Mouse (Mus musculus) liver, embryonic 15.5 days (tissue): ENCODE measurements around the gene Ndufa8. TPM values are rescaled to one million over a fixed set of nuclear protein-coding genes. Genes with fewer than 3 reads are reported as not detected.

Source experiments
- ATAC-seq: fragments of 200-750 bp; cut with Nextera tagmentation; 2 replicates; pipeline ENCODE4 v1.8.0; 2017; ENCODE audit warnings: moderate number of reproducible peaks, mild to moderate bottlenecking, moderate library complexity; ENCODE audit not compliant: insufficient read depth
- H3K27ac ChIP-seq: fragments of 300-500 bp; sonication (generic); replicated peaks from 2 replicates; pipeline ENCODE4 v1.5.1; 2015; ENCODE audit warnings: mild to moderate bottlenecking, inconsistent platforms
- H3K27me3 ChIP-seq: fragments of 300-500 bp; sonication (generic); 2 replicates; pipeline ENCODE4 v1.6.1; 2015; ENCODE audit warnings: mild to moderate bottlenecking, inconsistent platforms
- H3K36me3 ChIP-seq: fragments of 300-500 bp; sonication (generic); replicated peaks from 2 replicates; pipeline ENCODE4 v1.6.1; 2015; ENCODE audit warnings: moderate library complexity, mild to moderate bottlenecking, inconsistent platforms
- H3K4me1 ChIP-seq: fragments of 300-500 bp; sonication (generic); replicated peaks from 2 replicates; pipeline ENCODE4 v1.6.1; 2015; ENCODE audit warnings: inconsistent platforms
- H3K4me2 ChIP-seq: fragments of 300-500 bp; sonication (generic); 2 replicates; pipeline ENCODE4 v1.6.1; 2015; ENCODE audit warnings: moderate library complexity, mild to moderate bottlenecking, inconsistent platforms
- H3K4me3 ChIP-seq: fragments of 300-500 bp; sonication (generic); replicated peaks from 2 replicates; pipeline ENCODE4 v1.5.1; 2015; ENCODE audit warnings: mild to moderate bottlenecking, inconsistent platforms
- H3K9ac ChIP-seq: fragments of 300-500 bp; sonication (generic); 2 replicates; pipeline ENCODE4 v1.6.1; 2015; ENCODE audit warnings: moderate library complexity, mild to moderate bottlenecking, inconsistent platforms
- H3K9me3 ChIP-seq: fragments of 300-500 bp; sonication (generic); replicated peaks from 2 replicates; pipeline ENCODE4 v1.6.1; 2016; ENCODE audit warnings: inconsistent platforms
- WGBS: fragments of 180-500 bp; shearing (Covaris S2); methylation state at CpG from one replicate; pipeline ENCODE4 v1.1.7; 2015; ENCODE audit warnings: mixed read lengths; ENCODE audit not compliant: insufficient replicate concordance; 5-methylcytosine and 5-hydroxymethylcytosine counted together
- polyA plus RNA-seq: library from polyadenylated mRNA; unstranded; fragments of >200 nt; fragmentation: Nextera tagmentation; extraction: Ambion mirVana; gene quantifications from 2 replicates; pipeline ENCODE4 v1.2.1, GENCODE M21; 2015

Ndufa8 gene
- polyA plus RNA-seq, 1 experiment from 2014 or later, result 132 TPM

DNA sequence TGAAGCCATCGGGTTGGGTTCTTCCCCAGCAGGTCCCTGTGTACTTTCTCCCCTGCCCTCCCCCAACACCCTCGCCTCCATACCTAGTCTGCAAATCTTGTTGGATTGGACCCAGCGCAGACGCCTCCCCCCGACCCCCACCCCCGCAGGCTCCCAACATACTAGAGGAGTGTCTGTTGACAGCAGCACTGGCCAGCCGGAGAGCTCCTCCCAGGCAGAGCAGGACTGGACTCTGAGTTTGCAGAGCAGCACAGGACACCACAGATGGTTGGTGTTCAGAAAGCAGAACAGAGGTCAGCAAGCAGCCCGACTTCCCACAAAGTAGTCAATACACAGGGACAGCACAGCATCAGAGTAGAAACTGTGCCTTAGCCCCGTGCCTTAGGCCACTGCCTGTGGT is 32.2 kb upstream of the Ndufa8 start:
- H3K4me1 ChIP-seq, result no peaks in the 10 kb centered on the region

DNA sequence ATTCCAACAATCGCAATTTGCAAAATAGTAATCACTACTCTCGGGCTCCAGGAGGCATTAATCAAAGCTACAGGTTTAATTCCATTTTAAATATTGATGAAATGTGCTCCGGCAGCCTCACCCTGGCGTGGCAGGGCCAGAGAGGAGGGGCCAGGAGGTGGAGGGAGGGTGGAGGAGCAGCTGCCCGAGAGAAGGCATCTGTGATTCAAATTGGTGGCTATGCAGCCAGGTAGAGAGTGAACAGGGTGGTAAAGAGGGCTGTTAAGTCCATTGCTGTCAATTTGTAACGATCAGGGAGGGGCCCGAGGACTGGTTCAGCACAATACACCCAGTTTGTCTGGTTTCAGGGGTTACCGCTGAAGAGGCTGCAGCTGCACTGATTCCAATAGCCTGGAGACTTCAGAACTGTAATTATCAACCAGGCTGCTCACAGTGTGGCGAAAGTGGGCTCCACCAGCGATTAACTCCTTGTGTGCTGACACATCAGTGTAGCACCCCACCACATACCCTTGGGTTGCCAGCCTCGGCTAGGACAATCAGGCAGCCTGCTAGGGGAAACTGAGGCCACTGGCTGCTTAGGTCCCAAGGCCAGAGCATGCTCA is 28.1 kb upstream of the Ndufa8 start:
- H3K4me1 ChIP-seq, result no peaks in the 10 kb centered on the region
- no peak overlapping the region for H3K4me2 ChIP-seq
- no peak overlapping the region for H3K9ac ChIP-seq
- no peak overlapping the region for H3K27ac ChIP-seq
- WGBS, result 30% methylated on average over 11 of the region's 11 CpGs
- H3K4me3 ChIP-seq, result no peak overlapping the region
- no peak for ATAC-seq
- 0 out of 2 replicates have a peak, but pooled peaks cover 6% of the 10 kb centered on the region for H3K27me3 ChIP-seq
- no peaks in the 10 kb centered on the region for H3K36me3 ChIP-seq
- no peaks in the 10 kb centered on the region for H3K9me3 ChIP-seq

More for the DNA sequence above, 32.2 kb upstream of the Ndufa8 start:
- Histone ChIP-seq H3K27ac (peak overlapping the region; percentile 57; the same call in 1 of the 2 replicates), H3K27me3 (peaks cover 14% of the 10 kb centered on the region; the same call in 1 of the 2 replicates), H3K4me2 (peak overlapping the region; percentile 23), H3K4me3 (no peak overlapping the region), H3K9ac (no peak overlapping the region), H3K36me3 (no peaks in the 10 kb centered on the region), H3K9me3 (no peaks in the 10 kb centered on the region)
- peak; percentile 90 for ATAC-seq
- WGBS, result 22% methylated on average over 9 of the region's 9 CpGs

DNA sequence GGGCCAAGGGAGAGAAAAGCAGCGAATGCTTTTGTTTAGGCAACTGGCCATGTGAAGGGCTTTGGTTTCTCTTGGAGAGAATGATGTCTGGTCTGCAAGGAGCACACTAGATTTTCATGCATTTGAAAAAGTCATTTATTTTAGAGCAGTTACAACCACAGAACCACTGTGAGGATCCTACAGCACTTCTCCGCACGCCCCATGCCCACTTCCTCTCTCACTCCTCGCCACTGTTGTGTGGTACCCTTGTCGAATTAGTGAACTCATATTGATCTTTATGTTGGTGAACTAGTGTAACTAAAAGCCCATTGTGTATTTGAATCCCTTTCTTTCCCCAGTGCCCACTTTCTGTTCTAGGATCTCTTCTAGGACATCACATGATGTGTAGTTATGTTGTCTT is 26.0 kb upstream of the Ndufa8 start:
- Histone ChIP-seq H3K27me3 (0 out of 2 replicates have a peak, but pooled peaks cover 6% of the 10 kb centered on the region), H3K9ac (no peak overlapping the region), H3K4me1 (no peaks in the 10 kb centered on the region), H3K36me3 (no peaks in the 10 kb centered on the region), H3K4me2 (no peak overlapping the region), H3K9me3 (no peaks in the 10 kb centered on the region), H3K4me3 (no peak overlapping the region), H3K27ac (no peak overlapping the region)
- 47% methylated on average over 5 of the region's 5 CpGs for WGBS
- ATAC-seq, result no peak

DNA sequence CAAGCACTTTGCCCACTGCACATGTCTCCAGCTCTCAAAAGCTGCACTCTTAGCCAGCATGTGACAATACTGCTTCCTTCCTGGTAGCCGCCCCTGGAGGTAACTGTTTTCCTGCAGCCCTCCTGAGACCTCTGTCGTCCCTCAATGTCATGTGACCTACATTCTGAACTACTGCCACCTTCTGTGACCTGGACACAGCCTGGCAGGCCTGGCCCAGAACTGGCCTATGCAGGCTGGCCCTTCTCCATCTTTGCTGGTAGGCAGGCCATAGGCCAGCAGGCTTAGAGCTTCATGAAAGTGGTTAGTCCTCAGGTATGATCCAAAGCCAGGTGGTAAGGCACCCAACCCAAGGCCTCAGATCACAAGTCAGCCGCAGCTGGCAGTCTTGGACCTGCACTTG is 24.6 kb upstream of the Ndufa8 start:
- no peak overlapping the region for H3K9ac ChIP-seq
- H3K4me1 ChIP-seq, result no peaks in the 10 kb centered on the region
- WGBS, result 26% methylated on average over 3 of the region's 3 CpGs
- no peak overlapping the region for H3K4me3 ChIP-seq
- no peaks in the 10 kb centered on the region for H3K9me3 ChIP-seq
- no peak overlapping the region for H3K4me2 ChIP-seq
- H3K27ac ChIP-seq, result no peak overlapping the region
- no peak for ATAC-seq
- 0 out of 2 replicates have a peak, but pooled peaks cover 6% of the 10 kb centered on the region for H3K27me3 ChIP-seq
- no peaks in the 10 kb centered on the region for H3K36me3 ChIP-seq

DNA sequence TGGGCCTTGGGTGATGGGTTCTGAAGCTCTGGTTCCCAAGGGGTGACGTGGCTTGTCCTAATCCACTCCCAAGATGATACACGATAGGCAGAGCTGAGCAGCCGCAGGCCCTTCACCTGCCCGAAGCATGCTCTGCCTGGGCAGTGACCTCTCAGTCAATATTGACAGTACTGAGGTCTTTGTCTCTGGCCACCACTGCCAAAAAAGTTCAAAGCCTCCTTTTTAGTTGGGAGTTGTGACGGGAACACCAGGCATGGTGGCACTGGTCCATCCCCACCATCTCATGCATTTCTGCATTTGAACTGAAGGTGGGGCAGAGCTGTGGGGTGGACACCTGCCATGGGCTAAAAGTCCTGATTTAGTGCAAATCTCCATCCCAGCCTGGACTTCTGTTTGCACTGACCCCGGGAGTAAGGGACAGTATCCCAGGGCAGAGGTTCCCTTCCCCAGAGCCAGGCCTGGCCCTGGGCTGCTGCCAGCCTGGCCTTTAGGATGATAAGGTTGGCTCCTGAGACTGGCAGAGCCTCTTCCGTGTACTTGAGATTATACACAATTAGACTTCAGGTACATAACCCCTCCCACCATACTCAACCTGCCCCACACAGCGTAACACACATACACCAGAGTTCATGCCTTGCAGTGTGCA is 22.6 kb upstream of the Ndufa8 start:
- H3K27ac ChIP-seq, result no peak overlapping the region
- H3K36me3 ChIP-seq, result no peaks in the 10 kb centered on the region
- no peak overlapping the region for H3K9ac ChIP-seq
- no peaks in the 10 kb centered on the region for H3K9me3 ChIP-seq
- 60% methylated on average over 8 of the region's 8 CpGs for WGBS
- H3K4me2 ChIP-seq, result no peak overlapping the region
- peak; percentile 76 for ATAC-seq
- H3K4me3 ChIP-seq, result no peak overlapping the region
- H3K27me3 ChIP-seq, result no peaks in the 10 kb centered on the region
- no peaks in the 10 kb centered on the region for H3K4me1 ChIP-seq

DNA sequence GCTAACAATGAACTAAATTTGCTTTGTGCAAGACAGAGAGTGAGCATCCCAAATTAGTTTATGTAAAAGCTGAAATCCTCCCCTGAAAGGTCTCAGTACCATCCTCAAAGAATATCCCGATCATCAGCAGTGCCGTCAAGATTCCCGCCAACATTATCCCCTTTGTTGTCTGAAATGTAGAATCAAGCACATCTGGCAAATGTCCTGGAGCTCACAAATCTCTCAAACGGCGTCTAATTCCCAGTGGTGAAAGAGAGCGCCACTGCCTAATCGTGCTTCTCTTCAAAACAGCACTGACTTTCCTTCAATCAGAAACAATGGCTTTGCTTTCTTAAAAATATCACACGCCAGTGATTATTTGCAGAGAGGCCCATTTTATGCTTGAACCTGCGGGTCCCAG is 17.9 kb upstream of the Ndufa8 start:
- Histone ChIP-seq H3K27me3 (no peaks in the 10 kb centered on the region), H3K36me3 (no peaks in the 10 kb centered on the region), H3K4me1 (no peaks in the 10 kb centered on the region), H3K27ac (no peak overlapping the region), H3K9ac (no peak overlapping the region), H3K4me2 (no peak overlapping the region), H3K9me3 (no peaks in the 10 kb centered on the region), H3K4me3 (no peak overlapping the region)
- ATAC-seq, result no peak
- 66% methylated on average over 9 of the region's 9 CpGs for WGBS

DNA sequence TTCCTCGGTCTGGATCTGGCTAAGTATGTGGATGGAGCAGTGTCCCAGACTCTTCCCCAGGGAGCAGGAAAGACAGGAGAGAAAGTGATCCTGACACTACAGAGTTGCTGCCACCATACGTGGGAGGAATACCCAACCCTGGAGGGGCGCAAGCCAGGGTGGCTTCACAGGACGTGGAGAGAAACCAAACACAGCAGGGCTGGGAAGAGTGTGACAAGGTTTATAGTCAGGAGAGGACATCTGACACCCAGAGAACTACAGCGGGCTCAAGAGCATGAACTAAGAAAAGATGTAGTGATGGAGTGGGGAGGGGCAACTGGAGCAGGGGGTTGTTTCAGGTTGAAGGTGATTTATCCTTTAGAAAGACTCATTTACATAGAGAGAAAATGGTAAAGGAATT is 12.2 kb upstream of the Ndufa8 start:
- H3K4me1 ChIP-seq, result no peaks in the 10 kb centered on the region
- no peak overlapping the region for H3K4me2 ChIP-seq
- H3K9ac ChIP-seq, result no peak overlapping the region
- no peaks in the 10 kb centered on the region for H3K27me3 ChIP-seq
- no peak overlapping the region for H3K4me3 ChIP-seq
- no peak overlapping the region for H3K27ac ChIP-seq
- no peaks in the 10 kb centered on the region for H3K9me3 ChIP-seq
- 54% methylated on average over 5 of the region's 5 CpGs for WGBS
- no peak for ATAC-seq
- no peaks in the 10 kb centered on the region for H3K36me3 ChIP-seq

DNA sequence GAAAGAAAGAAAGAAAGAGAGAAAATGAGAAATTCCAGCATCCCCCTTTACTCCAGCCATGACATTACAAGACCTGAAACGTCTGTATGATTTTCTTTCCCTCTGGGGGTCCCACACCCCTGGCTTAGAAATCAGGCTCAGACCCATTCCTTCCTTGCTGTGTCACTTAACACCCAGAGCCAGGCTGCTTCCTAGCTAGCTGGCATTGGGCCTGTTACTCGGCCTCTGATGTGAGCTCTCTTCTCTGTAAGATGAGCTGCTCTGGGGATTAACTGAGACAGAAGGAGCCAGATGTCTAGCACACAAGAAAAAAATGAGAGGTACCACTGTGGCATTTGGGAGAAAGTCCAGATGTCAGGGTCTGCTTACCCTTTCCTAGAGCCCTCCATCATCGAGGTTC is 7.0 kb upstream of the Ndufa8 start:
- 33% methylated on average over 3 of the region's 3 CpGs for WGBS
- Histone ChIP-seq H3K9ac (no peak overlapping the region), H3K27ac (no peak overlapping the region), H3K36me3 (no peaks in the 10 kb centered on the region), H3K27me3 (no peaks in the 10 kb centered on the region; the same call in 1 of the 2 replicates), H3K9me3 (no peaks in the 10 kb centered on the region), H3K4me2 (no peak overlapping the region), H3K4me1 (no peaks in the 10 kb centered on the region), H3K4me3 (no peak overlapping the region)
- ATAC-seq, result no peak

DNA sequence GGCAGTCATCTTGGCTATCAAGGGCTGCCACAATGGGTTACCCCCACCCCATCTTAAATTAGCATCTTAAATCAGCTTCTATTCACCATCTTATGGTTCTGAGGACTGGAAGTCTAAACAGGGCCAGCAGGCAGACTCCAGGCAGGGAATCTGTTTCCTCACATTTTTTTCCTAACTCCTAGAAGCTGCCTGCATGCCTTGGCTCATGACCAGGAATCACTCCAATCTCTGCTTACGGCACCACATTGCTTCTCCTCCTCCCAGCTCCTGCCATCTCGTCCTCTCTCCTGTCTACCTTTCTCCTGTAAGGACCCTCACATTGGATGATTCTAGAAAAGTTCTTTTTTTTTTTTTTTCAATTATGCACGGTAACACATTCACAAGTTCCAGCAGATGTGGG is 4.0 kb upstream of the Ndufa8 start:
- H3K36me3 ChIP-seq, result no peaks in the 10 kb centered on the region
- no peak overlapping the region for H3K4me3 ChIP-seq
- WGBS, result 46% methylated on average over 3 of the region's 3 CpGs
- H3K4me1 ChIP-seq, result peaks cover 8% of the 10 kb centered on the region
- H3K9me3 ChIP-seq, result no peaks in the 10 kb centered on the region
- no peaks in the 10 kb centered on the region; the same call in none of the 2 replicates for H3K27me3 ChIP-seq
- no peak overlapping the region for H3K9ac ChIP-seq
- no peak overlapping the region for H3K27ac ChIP-seq
- no peak overlapping the region for H3K4me2 ChIP-seq
- no peak for ATAC-seq

DNA sequence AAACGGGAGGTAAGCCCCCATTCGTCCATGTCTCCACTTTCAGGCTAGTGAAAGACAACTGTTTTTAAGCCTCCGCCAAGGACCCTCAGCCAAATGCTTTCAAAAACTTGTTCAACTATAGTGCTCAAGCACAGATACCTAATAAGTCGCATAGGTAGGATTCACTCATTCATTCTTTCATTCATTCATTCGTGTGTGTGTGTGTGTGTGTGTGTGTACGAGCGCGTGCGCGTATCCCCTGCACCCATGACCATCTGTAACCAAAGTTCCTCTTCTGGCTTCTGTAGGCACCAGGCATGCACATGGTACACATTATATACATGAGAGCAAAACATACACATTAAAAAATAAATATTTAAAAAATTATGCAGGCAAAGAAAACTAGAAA is 355 bp upstream of the Ndufa8 start:
- Histone ChIP-seq H3K4me1 (peaks cover 24% of the 10 kb centered on the region), H3K4me2 (peak overlapping the region; percentile 79), H3K27ac (no peak overlapping the region), H3K4me3 (peak overlapping the region; percentile 67), H3K9me3 (no peaks in the 10 kb centered on the region), H3K27me3 (no peaks in the 10 kb centered on the region; the same call in 1 of the 2 replicates), H3K9ac (no peak overlapping the region), H3K36me3 (no peaks in the 10 kb centered on the region)
- 41% methylated on average over 10 of the region's 10 CpGs for WGBS
- no peak for ATAC-seq

DNA sequence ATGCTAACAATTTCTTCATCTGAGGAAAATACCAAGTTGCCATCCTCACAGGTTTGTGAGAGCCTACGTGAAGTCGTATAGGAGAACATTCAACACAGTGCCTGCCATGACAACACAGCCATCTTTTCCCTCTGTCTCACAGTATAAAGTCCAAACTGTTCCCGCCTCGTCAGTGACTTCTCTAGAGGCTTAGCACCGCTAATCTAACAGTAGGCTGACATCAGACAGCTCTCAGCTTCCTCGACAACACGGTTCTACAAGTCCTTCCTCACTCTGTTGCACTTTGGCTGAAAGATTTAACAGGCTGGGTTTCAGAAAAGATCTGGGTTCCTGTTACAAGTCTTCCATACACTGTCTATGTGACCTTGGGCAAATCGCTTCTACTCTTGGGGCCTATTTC is 1.0 kb downstream of the Ndufa8 start:
- WGBS, result 34% methylated on average over 8 of the region's 8 CpGs
- Histone ChIP-seq H3K4me3 (peak overlapping the region; percentile 67), H3K27ac (0 out of 2 replicates have a peak overlapping the region, but pooled peaks have one; percentile 33), H3K4me1 (peaks cover 24% of the 10 kb centered on the region), H3K36me3 (peaks cover 12% of the 10 kb centered on the region), H3K4me2 (peak overlapping the region; percentile 79), H3K27me3 (no peaks in the 10 kb centered on the region; the same call in 1 of the 2 replicates), H3K9me3 (no peaks in the 10 kb centered on the region), H3K9ac (peak overlapping the region; percentile 77)
- no peak for ATAC-seq
